Mouse (Mus musculus) midbrain, embryonic 14.5 days (tissue): ENCODE data around the gene Ism1. TPM values are rescaled to one million over a fixed set of nuclear protein-coding genes. Genes with fewer than 3 reads are reported as not detected.

ENCODE experiments used
- ATAC-seq: fragments of 200-750 bp; cut with Nextera tagmentation; 2 replicates; pipeline ENCODE4 v1.8.0; 2017; ENCODE audit warnings: moderate number of reproducible peaks, moderate library complexity; ENCODE audit not compliant: low FRiP score, low TSS enrichment
- DNase-seq: peaks from one replicate; pipeline ENCODE4 v3.0.0-alpha.2; 2015
- H3K27ac ChIP-seq: fragments of 300-500 bp; sonication (generic); replicated peaks from 2 replicates; pipeline ENCODE4 v1.5.1; 2014; ENCODE audit warnings: mild to moderate bottlenecking, low read depth, low read length, moderate library complexity
- H3K27me3 ChIP-seq: fragments of 300-500 bp; sonication (generic); 2 replicates; pipeline ENCODE4 v1.6.1; 2014; ENCODE audit warnings: low read length, control low read depth, mixed read lengths; ENCODE audit not compliant: control insufficient read depth, insufficient read depth
- H3K36me3 ChIP-seq: fragments of 300-500 bp; sonication (generic); 2 replicates; pipeline ENCODE4 v1.6.1; 2014; ENCODE audit warnings: low read length, control low read depth; ENCODE audit not compliant: control insufficient read depth, insufficient read depth
- H3K4me1 ChIP-seq: fragments of 300-500 bp; sonication (generic); 2 replicates; pipeline ENCODE4 v1.6.1; 2014; ENCODE audit warnings: mild to moderate bottlenecking, antibody characterized with exemption, low read length, control low read depth; ENCODE audit not compliant: control insufficient read depth, insufficient read depth
- H3K4me2 ChIP-seq: fragments of 300-500 bp; sonication (generic); 2 replicates; pipeline ENCODE4 v1.6.1; 2014; ENCODE audit warnings: mild to moderate bottlenecking, low read length, moderate library complexity
- H3K4me3 ChIP-seq: fragments of 300-500 bp; sonication (generic); replicated peaks from 2 replicates; pipeline ENCODE4 v1.5.1; 2014; ENCODE audit warnings: low read depth, low read length
- H3K9ac ChIP-seq: fragments of 300-500 bp; sonication (generic); replicated peaks from 2 replicates; pipeline ENCODE4 v1.6.1; 2014; ENCODE audit warnings: mild to moderate bottlenecking, low read length, moderate library complexity
- H3K9me3 ChIP-seq: fragments of 300-500 bp; sonication (generic); 2 replicates; pipeline ENCODE4 v1.6.1; 2016; ENCODE audit warnings: low read length, control low read depth, mixed read lengths; ENCODE audit not compliant: control insufficient read depth
- WGBS: fragments of 180-500 bp; shearing (Covaris S2); extraction: QIAGEN DNeasy Blood & Tissue Kit; methylation state at CpG from one replicate; pipeline ENCODE4 v1.1.7; 2014; 5-methylcytosine and 5-hydroxymethylcytosine counted together
- polyA plus RNA-seq: library from polyadenylated mRNA; unstranded; fragments of >200 nt; fragmentation: Nextera tagmentation; extraction: Ambion mirVana; gene quantifications from 2 replicates; pipeline ENCODE4 v1.2.1, GENCODE M21; 2014

The Ism1 gene
- polyA plus RNA-seq, 1 experiment from 2014 or later, result 0.50 TPM

DNA sequence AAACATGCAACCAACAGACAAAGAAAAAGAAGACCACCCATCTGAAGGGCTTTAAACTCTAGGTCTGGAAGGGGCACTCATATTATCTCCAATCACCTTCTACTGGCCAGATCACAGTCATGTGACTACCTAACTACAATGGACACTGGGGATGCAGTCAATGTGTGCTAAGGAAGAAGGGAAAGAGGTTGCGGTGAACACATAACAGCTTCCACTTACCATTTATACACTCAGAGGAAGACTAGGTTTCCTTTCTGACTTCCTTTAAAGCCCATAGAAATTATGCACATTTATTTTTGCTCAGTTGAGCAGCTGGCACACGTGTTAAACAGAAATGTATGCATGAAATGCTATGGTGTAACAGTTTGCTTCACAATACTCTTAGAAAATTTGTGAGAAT, 5.6 kb upstream of the Ism1 start:
- 68% methylated on average over 2 of the region's 2 CpGs for WGBS
- Histone ChIP-seq H3K9me3 (no peaks in the 10 kb centered on the region), H3K4me2 (no peak overlapping the region), H3K27me3 (no peaks in the 10 kb centered on the region), H3K27ac (no peak overlapping the region), H3K9ac (no peak overlapping the region), H3K36me3 (no peaks in the 10 kb centered on the region), H3K4me3 (no peak overlapping the region), H3K4me1 (0 out of 2 replicates have a peak, but pooled peaks cover 9% of the 10 kb centered on the region)
- no peak for DNase-seq
- ATAC-seq, result no peak

DNA sequence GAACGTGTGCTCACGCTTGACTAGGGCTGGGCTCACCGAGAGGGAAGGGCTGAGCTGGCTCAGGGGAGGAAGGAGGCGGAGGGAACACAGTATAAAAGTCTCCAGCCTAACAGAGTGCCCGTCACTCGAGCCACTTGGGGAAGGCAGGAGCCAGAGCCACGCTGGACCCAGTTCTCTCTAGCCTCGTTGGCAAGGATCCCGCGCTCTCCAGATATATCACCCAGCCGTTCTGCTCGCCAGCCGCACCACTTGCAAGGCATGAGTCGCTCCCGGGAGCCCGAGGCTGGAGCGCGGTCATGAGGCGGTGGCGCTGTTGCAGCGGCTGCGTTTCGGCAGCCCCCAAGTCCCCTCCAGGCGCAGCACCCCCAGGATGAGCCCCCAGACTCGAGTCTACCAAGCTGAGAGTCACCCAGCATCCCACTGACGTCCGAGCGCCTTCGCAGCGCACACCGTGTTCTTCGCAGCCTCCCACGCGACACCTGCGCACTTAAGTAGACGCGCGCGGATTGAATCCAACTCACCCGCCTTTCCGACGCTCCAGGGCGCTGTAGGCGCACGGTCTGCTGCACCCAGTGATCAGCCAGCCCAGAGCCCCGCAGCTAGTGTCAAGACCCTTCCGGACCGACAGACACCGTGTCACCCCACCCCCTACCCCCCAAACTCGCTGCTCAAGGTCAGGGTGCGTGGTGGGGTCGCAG, 764 bp upstream of the Ism1 start:
- ATAC-seq, result peak; percentile 46
- peak overlapping the region; percentile 95 for H3K4me3 ChIP-seq
- under 1% methylated on average over 52 of the region's 52 CpGs for WGBS
- no peak overlapping the region for H3K27ac ChIP-seq
- peak overlapping the region; percentile 82 for H3K9ac ChIP-seq
- peak; percentile 80 for DNase-seq
- 0 out of 2 replicates have a peak, but pooled peaks cover 16% of the 10 kb centered on the region for H3K4me1 ChIP-seq
- peak overlapping the region; percentile 100 for H3K4me2 ChIP-seq
- H3K9me3 ChIP-seq, result no peaks in the 10 kb centered on the region
- H3K27me3 ChIP-seq, result peaks cover 9% of the 10 kb centered on the region
- H3K36me3 ChIP-seq, result no peaks in the 10 kb centered on the region

DNA sequence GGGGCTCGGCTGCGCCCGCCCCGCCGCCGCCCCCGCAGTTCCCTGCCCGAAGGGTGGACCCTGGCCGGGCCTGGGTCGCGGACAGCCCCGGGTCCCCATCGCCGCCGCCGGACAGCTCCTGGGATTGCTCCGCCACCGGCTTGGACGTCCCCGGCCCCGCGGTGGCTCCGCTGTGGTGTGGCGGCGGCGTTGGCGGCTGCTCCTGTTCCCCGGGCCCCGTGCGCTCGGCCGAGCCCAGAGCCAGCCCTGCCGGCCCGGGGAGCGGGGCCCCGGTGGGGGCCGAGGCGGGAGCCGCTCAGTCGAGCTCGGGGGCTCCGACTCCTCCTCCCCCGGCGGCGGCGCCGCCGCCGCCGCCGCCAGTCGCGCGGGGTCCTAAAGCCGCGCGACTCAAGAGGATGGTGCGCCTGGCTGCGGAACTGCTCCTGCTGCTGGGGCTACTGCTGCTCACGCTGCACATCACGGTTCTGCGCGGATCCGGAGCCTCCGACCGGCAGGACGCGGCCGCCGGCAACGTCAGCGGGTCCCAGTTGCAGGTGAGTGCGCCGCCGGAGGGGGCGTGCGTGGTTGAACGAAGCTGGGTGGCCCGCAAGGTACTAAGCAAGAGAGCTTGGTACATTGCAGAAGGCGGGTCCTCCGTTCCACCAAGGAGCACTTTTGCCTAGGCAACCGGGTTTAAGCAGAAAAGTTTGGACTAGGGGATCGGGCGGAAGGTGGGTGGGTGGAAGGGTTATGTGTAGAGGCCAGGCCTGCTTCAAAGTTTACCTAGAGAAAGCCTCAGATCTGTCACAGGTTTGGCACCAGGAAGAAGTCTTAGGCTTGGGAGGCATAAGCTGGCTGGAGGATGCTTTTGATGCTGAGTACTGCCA, 530 bp downstream of the Ism1 start:
- H3K4me2 ChIP-seq, result peak overlapping the region; percentile 100
- no peaks in the 10 kb centered on the region for H3K9me3 ChIP-seq
- peak overlapping the region; percentile 95 for H3K4me3 ChIP-seq
- no peaks in the 10 kb centered on the region for H3K36me3 ChIP-seq
- H3K27me3 ChIP-seq, result peaks cover 9% of the 10 kb centered on the region
- peak overlapping the region; percentile 82 for H3K9ac ChIP-seq
- ATAC-seq (peak; percentile 89), DNase-seq (peak; percentile 87)
- peak overlapping the region; percentile 77 for H3K27ac ChIP-seq
- 0 out of 2 replicates have a peak, but pooled peaks cover 16% of the 10 kb centered on the region for H3K4me1 ChIP-seq
- under 1% methylated on average over 68 of the region's 84 CpGs for WGBS

DNA sequence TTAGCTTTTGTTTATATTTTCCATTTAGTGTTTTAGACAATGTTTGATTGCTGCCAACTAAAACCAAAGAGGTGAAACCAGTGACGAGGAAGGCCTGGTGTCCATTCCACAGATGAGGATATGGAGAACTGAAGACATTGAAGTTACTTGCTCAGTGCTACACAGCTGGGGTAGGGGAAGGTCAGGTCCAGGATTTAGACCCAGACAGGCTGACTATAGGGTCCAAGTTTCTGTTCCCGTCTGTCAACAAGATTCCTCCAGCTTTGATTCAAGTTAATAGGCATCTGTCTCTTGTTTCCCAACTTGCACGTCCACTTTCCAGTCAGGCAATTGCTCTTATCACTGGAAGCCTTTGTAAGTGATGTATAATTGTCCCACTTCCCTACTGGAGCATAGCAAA, 4.6 kb downstream of the Ism1 start:
- H3K4me3 ChIP-seq, result no peak overlapping the region
- 83% methylated on average over 3 of the region's 3 CpGs for WGBS
- no peak overlapping the region for H3K4me2 ChIP-seq
- DNase-seq (no peak), ATAC-seq (no peak)
- H3K9me3 ChIP-seq, result no peaks in the 10 kb centered on the region
- H3K27me3 ChIP-seq, result peaks cover 9% of the 10 kb centered on the region
- no peaks in the 10 kb centered on the region for H3K36me3 ChIP-seq
- 0 out of 2 replicates have a peak, but pooled peaks cover 6% of the 10 kb centered on the region for H3K4me1 ChIP-seq
- H3K9ac ChIP-seq, result no peak overlapping the region
- no peak overlapping the region for H3K27ac ChIP-seq

DNA sequence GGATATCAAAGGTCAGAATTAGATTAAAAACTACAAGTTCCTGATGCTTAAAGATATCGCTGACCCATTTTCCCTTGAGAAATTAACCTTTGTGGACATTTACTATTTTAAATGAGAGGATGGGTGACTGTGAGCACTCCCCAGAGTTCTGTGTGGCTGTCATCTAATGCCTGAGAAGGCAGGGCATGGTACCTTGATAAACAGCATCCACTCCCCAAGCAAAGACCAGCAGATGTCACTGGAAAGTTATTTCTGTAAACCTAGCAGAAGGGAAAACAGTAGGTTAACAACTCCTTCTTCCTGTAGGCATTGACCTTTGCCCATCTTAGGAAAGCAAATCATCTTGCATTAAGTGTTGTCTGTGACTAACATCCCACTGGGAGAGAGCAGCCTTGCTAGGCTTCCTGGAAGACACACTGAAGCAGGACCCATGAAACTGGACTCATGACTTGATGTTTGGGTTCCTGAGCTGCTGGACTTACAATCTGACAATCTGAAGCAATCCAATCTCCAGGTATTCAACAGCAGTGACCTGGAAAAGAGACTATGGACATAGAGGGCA, 11.5 kb downstream of the Ism1 start:
- H3K9me3 ChIP-seq, result no peaks in the 10 kb centered on the region
- no peak overlapping the region for H3K9ac ChIP-seq
- H3K27me3 ChIP-seq, result no peaks in the 10 kb centered on the region
- no peak overlapping the region for H3K27ac ChIP-seq
- no peaks in the 10 kb centered on the region for H3K36me3 ChIP-seq
- no peak for ATAC-seq
- no peak for DNase-seq
- no peak overlapping the region for H3K4me3 ChIP-seq
- 88% methylated on average over 1 of the region's 1 CpGs for WGBS
- H3K4me1 ChIP-seq, result no peaks in the 10 kb centered on the region
- no peak overlapping the region for H3K4me2 ChIP-seq

DNA sequence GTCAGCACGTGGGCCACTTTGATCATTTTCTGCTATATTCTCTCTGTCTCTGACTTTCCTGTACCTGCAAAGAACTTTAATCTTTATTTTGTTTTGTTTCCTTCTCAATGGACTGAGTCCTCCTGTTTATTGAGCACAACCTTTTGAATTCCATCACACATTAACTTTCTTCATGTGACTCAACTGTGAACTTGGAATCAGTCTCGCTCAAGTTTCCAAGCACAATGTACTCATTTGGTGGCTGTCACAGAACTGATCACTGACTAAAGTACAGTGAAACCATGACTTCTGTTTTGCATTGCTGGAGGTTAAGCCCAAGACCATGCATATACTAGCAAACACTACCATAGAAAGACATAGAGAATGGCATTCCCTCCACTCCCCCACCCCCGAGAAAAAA, 15.5 kb downstream of the Ism1 start:
- WGBS, result 95% methylated on average over 3 of the region's 3 CpGs

DNA sequence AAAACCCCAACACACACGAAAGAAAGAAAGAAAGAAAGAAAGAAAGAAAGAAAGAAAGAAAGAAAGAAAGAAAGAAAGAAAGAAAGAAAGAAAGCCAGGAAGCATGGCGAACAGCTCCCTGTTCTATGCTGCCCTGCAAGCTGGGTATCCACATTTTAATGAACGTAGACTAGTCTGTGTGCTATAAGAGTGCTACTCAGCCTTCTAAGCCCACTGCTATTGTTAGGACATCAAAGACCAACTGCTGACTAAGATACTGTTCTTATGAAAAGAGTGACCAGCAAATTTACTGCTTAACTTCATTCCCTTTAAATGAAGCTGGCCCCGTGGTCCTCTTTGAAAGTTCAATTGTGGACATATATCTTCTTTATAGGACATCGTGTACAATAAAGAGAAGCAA, 16.7 kb downstream of the Ism1 start:
- DNase-seq, result no peak
- Histone ChIP-seq H3K9ac (no peak overlapping the region), H3K9me3 (no peaks in the 10 kb centered on the region), H3K36me3 (no peaks in the 10 kb centered on the region), H3K4me2 (no peak overlapping the region), H3K27ac (no peak overlapping the region), H3K4me1 (no peaks in the 10 kb centered on the region), H3K27me3 (no peaks in the 10 kb centered on the region), H3K4me3 (no peak overlapping the region)
- no peak for ATAC-seq
- WGBS, result 60% methylated on average over 5 of the region's 5 CpGs

More for the DNA sequence above, 15.5 kb downstream of the Ism1 start:
- ATAC-seq, result no peak
- Histone ChIP-seq H3K4me3 (no peak overlapping the region), H3K27me3 (no peaks in the 10 kb centered on the region), H3K4me1 (no peaks in the 10 kb centered on the region), H3K9ac (no peak overlapping the region), H3K36me3 (no peaks in the 10 kb centered on the region), H3K4me2 (no peak overlapping the region), H3K27ac (no peak overlapping the region), H3K9me3 (no peaks in the 10 kb centered on the region)
- DNase-seq, result no peak

DNA sequence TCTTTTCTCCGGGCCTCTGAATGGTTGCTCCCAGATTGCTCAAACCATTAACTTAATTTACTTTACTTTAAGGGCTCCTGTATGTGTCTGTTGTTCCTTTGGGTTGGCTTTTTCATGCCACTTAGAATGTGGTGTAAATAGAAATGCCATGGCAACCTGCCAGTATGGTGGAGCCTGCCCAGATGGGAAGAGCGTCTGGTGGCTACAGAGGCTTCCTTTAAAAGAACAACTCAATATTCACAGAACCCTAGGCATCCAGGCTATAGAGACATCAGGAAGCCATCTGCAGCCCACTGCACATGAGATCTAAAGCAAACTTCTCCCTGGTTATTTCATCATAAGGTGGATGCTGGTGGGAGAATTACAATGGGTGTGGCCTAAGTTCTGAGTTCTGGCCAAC, 18.6 kb downstream of the Ism1 start:
- H3K9ac ChIP-seq, result no peak overlapping the region
- DNase-seq, result peak; percentile 3
- no peak overlapping the region for H3K4me2 ChIP-seq
- no peaks in the 10 kb centered on the region for H3K36me3 ChIP-seq
- H3K4me3 ChIP-seq, result no peak overlapping the region
- H3K4me1 ChIP-seq, result no peaks in the 10 kb centered on the region
- no peaks in the 10 kb centered on the region for H3K27me3 ChIP-seq
- WGBS, result 83% methylated on average over 2 of the region's 2 CpGs
- H3K27ac ChIP-seq, result no peak overlapping the region
- no peak for ATAC-seq
- peaks cover 6% of the 10 kb centered on the region; the same call in 1 of the 2 replicates for H3K9me3 ChIP-seq
